Mouse (Mus musculus) forebrain, embryonic 11.5 days (tissue): Measurements from ENCODE around the gene Adamts16. TPM values are rescaled to one million over a fixed set of nuclear protein-coding genes. Genes with fewer than 3 reads are reported as not detected.
"Not testable (repeated sequence)": the region's sequence is repeated elsewhere in the genome, so short reads cannot be mapped to it uniquely, and the experiment has no call there.

Experiments used
- ATAC-seq: fragments of 200-750 bp; cut with Nextera tagmentation; replicated peaks from 2 replicates; pipeline ENCODE4 v1.8.0; 2017; ENCODE audit warnings: moderate TSS enrichment; ENCODE audit not compliant: low FRiP score
- DNase-seq: peaks from one replicate; pipeline ENCODE4 v3.0.0-alpha.2; 2017; ENCODE audit warnings: low spot score
- H3K27ac ChIP-seq: fragments of 300-500 bp; sonication (generic); 2 replicates; pipeline ENCODE4 v1.5.1; 2014; ENCODE audit warnings: low read depth, low read length
- H3K27me3 ChIP-seq: fragments of 300-500 bp; sonication (generic); 2 replicates; pipeline ENCODE4 v1.6.1; 2014; ENCODE audit warnings: mild to moderate bottlenecking, low read length, mixed read lengths; ENCODE audit not compliant: control insufficient read depth, insufficient read depth
- H3K36me3 ChIP-seq: fragments of 300-500 bp; sonication (generic); 2 replicates; pipeline ENCODE4 v1.6.1; 2014; ENCODE audit warnings: mild to moderate bottlenecking, low read length, moderate library complexity, mixed read lengths; ENCODE audit not compliant: control insufficient read depth, insufficient read depth
- H3K4me1 ChIP-seq: fragments of 300-500 bp; sonication (generic); replicated peaks from 2 replicates; pipeline ENCODE4 v1.6.1; 2014; ENCODE audit warnings: low read length, mixed read lengths; ENCODE audit not compliant: control insufficient read depth, insufficient read depth
- H3K4me2 ChIP-seq: fragments of 300-500 bp; sonication (generic); 2 replicates; pipeline ENCODE4 v1.6.1; 2014; ENCODE audit warnings: low read depth, mild to moderate bottlenecking, low read length, moderate library complexity, mixed read lengths; ENCODE audit not compliant: severe bottlenecking
- H3K4me3 ChIP-seq: fragments of 300-500 bp; sonication (generic); 2 replicates; pipeline ENCODE4 v1.5.1; 2014; ENCODE audit warnings: low read depth, low read length
- H3K9ac ChIP-seq: fragments of 300-500 bp; sonication (generic); 2 replicates; pipeline ENCODE4 v1.6.1; 2014; ENCODE audit warnings: low read length
- H3K9me3 ChIP-seq: fragments of 300-500 bp; sonication (generic); 2 replicates; pipeline ENCODE4 v1.6.1; 2016; ENCODE audit warnings: low read length, mixed read lengths; ENCODE audit not compliant: control insufficient read depth
- WGBS: fragments of 180-500 bp; shearing (Covaris S2); extraction: QIAGEN DNeasy Blood & Tissue Kit; methylation state at CpG from one replicate; pipeline ENCODE4 v1.1.7; 2014; 5-methylcytosine and 5-hydroxymethylcytosine counted together
- polyA plus RNA-seq: library from polyadenylated mRNA; unstranded; fragments of >200 nt; fragmentation: Nextera tagmentation; extraction: Ambion mirVana; gene quantifications from 2 replicates; pipeline ENCODE4 v1.2.1, GENCODE M21; 2014

Gene Adamts16
- polyA plus RNA-seq: 0.11 TPM in 1 of 2 replicates, not detected in the other

DNA sequence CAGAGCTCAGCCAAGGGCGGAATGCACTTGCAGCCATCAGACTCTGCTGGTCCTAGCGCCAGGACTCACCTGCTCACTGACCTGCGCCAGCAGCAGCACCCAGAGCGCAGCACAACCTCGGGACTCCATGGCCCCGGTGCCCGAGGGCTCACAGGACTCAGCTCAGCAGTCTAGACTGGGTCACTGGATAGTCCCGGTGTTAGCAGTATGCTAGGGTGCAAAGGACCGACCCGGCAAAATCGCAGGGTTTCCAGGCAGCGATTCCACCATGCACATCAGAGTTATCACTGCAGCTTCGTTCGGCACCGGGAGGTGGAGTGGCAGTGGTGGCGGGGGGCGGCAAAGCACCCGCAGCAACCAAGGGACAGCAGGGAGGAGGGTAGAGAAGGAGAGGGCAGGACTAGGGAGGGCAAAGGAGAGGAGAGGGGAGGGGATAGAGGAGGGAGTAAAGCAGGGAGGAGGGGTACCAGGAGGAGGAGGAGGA is at the start of gene Adamts16:
Gene Adamts16, minus strand, starts transcription at position 391 of the 484 bp plus-strand sequence.
- Histone ChIP-seq H3K9ac (no peak within 1 kb of the TSS), H3K27ac (no peak within 1 kb of the TSS), H3K4me2 (peak within 1 kb of the TSS; percentile 50), H3K4me1 (peaks cover 5% of the 10 kb centered on the region; the same call in 1 of the 2 replicates), H3K27me3 (peaks cover 16% of the 10 kb centered on the region), H3K9me3 (no peaks in the 10 kb centered on the region), H3K4me3 (peak within 1 kb of the TSS; percentile 24), H3K36me3 (no peaks in the 10 kb centered on the region)
- DNase-seq (no peak), ATAC-seq (peak; percentile 51; the same call in 1 of the 2 replicates)
- WGBS: 2% methylated on average over 18 of the region's 18 CpGs

DNA sequence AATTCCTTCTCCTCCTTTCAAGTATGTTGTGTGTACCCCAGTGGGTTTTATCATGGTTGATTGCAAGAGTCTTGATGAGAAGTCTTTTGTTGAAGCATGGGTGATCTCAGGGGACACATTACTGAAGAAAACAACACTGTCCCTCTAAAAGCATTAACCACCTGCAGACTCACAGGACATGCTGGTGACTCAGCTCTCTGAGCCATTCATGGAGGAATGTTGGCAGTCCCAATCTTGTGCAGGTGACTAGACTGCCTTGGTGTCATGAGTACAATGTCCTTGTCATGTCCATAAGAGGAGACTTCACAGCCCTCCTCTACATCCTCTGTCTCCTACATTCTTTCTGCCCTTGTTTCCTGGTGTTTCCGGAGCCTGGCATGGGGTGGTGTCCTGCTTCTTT is 45.5 kb upstream of the Adamts16 start:
- WGBS: 88% methylated on average over 1 of the region's 1 CpGs
- H3K4me3 ChIP-seq: no peak overlapping the region
- no peaks in the 10 kb centered on the region for H3K9me3 ChIP-seq

DNA sequence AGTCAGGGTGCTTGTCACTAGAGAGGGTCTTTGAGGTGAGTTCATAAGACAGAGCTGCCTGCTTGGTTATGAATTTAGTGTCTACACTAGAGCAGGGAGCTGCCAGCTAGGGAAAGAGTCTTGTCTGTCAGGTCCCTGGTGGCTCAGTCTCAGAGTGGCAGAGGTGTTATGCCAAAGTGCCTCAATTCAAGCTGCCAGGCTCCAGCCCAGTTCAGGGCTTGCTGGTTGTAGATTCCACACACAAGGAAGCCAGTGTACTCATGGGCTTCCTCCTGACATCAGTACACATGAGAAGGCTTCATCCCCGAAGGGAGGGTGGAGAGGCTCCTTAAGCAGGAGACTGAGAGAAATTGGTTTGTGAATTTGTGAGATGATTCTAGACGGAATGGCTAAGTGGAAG is 43.4 kb upstream of the Adamts16 start:
- no peak overlapping the region for H3K4me2 ChIP-seq
- no peak overlapping the region for H3K9ac ChIP-seq
- DNase-seq (no peak), ATAC-seq (no peak)
- no peaks in the 10 kb centered on the region for H3K27me3 ChIP-seq
- 91% methylated on average over 2 of the region's 2 CpGs for WGBS
- H3K4me1 ChIP-seq: no peaks in the 10 kb centered on the region
- no peaks in the 10 kb centered on the region for H3K36me3 ChIP-seq
- no peaks in the 10 kb centered on the region for H3K9me3 ChIP-seq
- H3K27ac ChIP-seq: no peak overlapping the region
- no peak overlapping the region for H3K4me3 ChIP-seq

More for the DNA sequence above, 45.5 kb upstream of the Adamts16 start:
- no peak overlapping the region for H3K27ac ChIP-seq
- H3K36me3 ChIP-seq: no peaks in the 10 kb centered on the region
- DNase-seq: no peak
- ATAC-seq: no peak
- no peak overlapping the region for H3K9ac ChIP-seq
- H3K4me2 ChIP-seq: no peak overlapping the region
- no peaks in the 10 kb centered on the region for H3K4me1 ChIP-seq
- no peaks in the 10 kb centered on the region for H3K27me3 ChIP-seq

DNA sequence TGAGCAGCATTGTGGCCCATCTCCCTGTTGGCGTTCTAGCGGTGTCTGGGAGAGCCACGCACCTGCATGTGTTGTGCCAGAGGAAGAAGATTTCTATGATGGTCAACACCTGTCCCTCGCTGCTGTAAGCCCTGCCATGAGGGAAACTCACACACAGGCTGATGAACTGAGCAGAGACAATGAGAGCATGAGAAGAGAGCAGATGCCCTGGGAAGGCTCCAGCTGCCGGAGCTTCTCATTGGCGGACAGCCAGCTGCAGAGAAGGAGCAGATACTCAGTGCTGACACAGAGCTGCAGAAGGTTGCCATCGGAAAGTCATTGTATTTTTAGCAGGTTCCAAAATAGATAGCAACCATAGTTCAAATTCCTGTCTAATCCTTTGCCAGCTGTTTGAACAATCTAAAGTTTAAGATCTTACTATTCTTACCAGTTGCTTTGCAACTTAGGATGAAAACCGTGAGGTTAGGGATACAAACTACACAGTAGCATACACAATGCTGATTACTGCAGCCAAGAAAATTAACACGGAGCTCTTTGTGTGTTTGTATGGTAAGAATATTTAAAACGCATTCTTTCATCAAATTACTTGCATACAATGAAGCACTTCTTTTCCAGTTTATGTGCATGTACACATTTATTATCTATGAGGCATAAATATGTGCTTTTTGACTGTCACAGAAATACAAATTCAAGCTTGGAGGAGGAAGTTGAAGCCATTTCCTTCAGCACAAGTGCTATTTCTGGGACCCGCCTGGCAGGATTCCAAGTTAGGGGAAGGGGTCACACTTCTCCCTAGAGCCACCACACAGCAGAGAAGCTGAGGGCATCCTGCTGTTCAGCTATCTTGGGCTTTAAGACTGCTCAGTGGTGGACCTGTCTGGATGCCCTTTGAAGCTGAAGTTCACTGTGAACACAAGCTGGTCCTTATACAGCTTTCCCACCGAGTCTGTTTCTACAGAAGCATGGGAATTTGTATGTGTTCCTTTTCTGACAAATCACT is 42.6 kb upstream of the Adamts16 start:
- H3K27ac ChIP-seq: no peak overlapping the region
- DNase-seq: no peak
- no peaks in the 10 kb centered on the region for H3K9me3 ChIP-seq
- no peaks in the 10 kb centered on the region for H3K27me3 ChIP-seq
- WGBS: 83% methylated on average over 12 of the region's 12 CpGs
- H3K4me1 ChIP-seq: no peaks in the 10 kb centered on the region
- no peaks in the 10 kb centered on the region for H3K36me3 ChIP-seq
- H3K9ac ChIP-seq: no peak overlapping the region
- no peak overlapping the region for H3K4me2 ChIP-seq
- no peak overlapping the region for H3K4me3 ChIP-seq
- no peak for ATAC-seq

DNA sequence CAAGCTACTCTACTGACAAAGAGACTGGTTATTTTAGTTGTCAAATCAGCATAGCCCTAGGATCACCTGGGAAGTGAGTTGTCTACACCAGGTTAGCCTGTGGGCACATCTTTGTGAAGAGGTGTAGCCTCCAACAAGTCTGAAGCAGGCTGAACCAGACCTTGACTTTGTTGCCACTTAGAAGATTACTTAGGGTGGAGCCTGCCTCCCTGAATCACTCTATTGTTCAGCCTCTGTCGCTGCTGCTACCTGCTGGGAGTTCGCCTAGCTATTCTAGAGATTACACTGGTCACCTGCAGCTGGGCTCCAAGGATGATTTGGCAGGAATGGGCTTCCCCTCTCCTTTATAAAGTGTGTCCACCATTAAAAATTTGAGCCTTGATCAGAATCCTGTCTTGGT is 38.4 kb upstream of the Adamts16 start:
- not testable (repeated sequence) for H3K9me3 ChIP-seq, H3K4me2 ChIP-seq, H3K9ac ChIP-seq, H3K27me3 ChIP-seq, H3K4me3 ChIP-seq, DNase-seq, H3K27ac ChIP-seq, H3K36me3 ChIP-seq, H3K4me1 ChIP-seq, ATAC-seq
- WGBS: 21% methylated on average over 2 of the region's 2 CpGs

DNA sequence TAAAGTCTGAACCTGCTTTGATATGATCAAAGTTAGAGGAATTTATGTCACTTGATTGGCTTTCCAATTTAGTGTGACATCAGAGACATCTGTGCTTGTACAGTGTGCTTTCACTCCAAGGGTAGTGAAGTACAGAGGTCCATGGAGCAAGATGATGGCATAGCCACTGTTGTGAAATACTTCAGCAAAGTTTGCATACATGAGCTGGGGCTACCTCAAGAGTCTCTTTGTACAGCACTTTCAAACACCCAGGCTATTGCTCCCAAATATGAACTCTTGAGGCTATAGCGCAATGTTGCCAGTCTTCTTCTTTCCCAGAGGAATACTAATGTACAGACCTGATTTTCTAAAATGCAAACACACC is 35.9 kb upstream of the Adamts16 start:
- no peak overlapping the region for H3K4me2 ChIP-seq
- H3K9me3 ChIP-seq: no peaks in the 10 kb centered on the region
- no peak overlapping the region for H3K27ac ChIP-seq
- DNase-seq: no peak
- H3K4me3 ChIP-seq: no peak overlapping the region
- H3K36me3 ChIP-seq: no peaks in the 10 kb centered on the region
- H3K4me1 ChIP-seq: no peaks in the 10 kb centered on the region
- ATAC-seq: no peak
- no peaks in the 10 kb centered on the region for H3K27me3 ChIP-seq
- WGBS: 91% methylated on average over 1 of the region's 1 CpGs
- H3K9ac ChIP-seq: no peak overlapping the region

DNA sequence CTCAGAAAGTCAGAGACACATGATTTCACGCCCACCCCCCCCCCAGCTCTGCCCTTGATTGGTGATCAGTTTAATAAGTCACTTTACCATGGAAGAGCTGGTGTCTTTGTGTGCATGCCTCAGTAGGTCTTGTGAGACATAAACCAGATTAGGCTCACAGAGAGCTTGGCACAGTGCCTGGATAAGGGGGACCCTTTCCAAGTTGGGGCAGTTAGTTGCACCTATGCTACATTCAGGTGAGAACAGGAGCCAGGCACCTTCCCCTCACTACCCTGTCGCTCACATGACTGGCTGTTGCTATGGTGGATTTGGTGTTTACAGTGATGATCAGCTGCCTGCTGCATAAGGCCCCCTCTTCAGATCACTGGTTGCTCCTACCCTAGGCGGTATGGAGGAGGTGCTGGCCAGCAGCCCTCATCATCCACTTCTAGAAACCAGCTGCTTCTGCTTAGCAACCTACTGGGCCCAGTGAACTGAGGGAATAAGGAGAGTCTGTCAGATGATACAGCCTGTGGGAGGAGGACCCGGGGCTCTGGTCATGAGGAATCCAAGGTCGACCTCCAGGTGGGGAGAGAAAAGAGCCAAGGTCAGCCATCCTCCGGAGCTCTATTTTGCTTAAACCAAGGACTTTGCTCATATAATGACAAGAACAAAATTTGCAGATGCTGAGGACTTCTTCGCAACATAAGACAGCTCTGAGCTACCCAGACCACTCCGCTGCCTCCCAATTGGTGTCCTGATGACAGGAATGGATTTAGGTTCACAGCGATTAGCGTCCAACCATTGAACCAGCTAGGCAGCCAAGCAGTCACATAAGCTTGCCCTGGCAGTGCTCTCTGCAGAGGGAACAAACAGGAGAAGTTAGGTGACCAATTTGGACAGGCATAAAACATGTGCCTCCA is 35.3 kb upstream of the Adamts16 start:
- no peaks in the 10 kb centered on the region for H3K36me3 ChIP-seq
- ATAC-seq (no peak), DNase-seq (no peak)
- no peak overlapping the region for H3K4me3 ChIP-seq
- H3K9me3 ChIP-seq: no peaks in the 10 kb centered on the region
- no peak overlapping the region for H3K9ac ChIP-seq
- no peaks in the 10 kb centered on the region for H3K4me1 ChIP-seq
- 82% methylated on average over 10 of the region's 10 CpGs for WGBS
- no peaks in the 10 kb centered on the region for H3K27me3 ChIP-seq
- no peak overlapping the region for H3K4me2 ChIP-seq
- H3K27ac ChIP-seq: no peak overlapping the region

DNA sequence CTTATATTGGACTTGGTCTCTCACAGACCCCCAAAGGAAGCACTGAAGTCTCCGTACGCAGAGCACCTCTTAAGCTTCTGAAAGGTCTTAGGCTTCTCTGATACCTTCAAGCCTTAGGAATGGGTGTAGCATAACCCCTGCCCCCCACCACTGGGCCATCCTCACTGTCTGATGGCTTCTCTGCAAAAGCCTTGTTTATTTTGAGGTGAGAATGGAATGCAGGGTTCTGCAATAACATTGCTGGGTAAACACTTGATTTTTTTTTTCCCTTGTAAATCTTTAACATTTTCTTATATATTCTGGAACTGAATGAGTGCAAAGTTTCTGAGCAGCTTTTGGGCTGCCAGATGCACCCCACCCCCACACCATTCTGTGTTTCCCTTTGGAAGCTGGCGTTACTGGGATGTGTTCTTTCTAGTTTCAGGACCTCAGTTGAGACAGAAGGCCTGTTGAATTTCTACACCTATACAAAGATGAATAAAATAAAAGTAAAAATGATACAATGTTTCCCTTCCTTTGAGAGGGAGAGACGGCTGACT is 33.9 kb upstream of the Adamts16 start:
- H3K27ac ChIP-seq: no peak overlapping the region
- no peaks in the 10 kb centered on the region for H3K4me1 ChIP-seq
- H3K4me2 ChIP-seq: no peak overlapping the region
- no peak overlapping the region for H3K4me3 ChIP-seq
- no peaks in the 10 kb centered on the region for H3K9me3 ChIP-seq
- no peak for ATAC-seq
- no peaks in the 10 kb centered on the region for H3K36me3 ChIP-seq
- no peak for DNase-seq
- 88% methylated on average over 4 of the region's 4 CpGs for WGBS
- no peak overlapping the region for H3K9ac ChIP-seq
- H3K27me3 ChIP-seq: no peaks in the 10 kb centered on the region
